Mouse (Mus musculus): ENCODE measurements at regions not wholly inside any gene's neighbourhood (a gene's known extent, or its start where the extent isn't known, plus 50 kb on each side); places are given as distances from the start of the nearest gene placed in this dataset.

DNA sequence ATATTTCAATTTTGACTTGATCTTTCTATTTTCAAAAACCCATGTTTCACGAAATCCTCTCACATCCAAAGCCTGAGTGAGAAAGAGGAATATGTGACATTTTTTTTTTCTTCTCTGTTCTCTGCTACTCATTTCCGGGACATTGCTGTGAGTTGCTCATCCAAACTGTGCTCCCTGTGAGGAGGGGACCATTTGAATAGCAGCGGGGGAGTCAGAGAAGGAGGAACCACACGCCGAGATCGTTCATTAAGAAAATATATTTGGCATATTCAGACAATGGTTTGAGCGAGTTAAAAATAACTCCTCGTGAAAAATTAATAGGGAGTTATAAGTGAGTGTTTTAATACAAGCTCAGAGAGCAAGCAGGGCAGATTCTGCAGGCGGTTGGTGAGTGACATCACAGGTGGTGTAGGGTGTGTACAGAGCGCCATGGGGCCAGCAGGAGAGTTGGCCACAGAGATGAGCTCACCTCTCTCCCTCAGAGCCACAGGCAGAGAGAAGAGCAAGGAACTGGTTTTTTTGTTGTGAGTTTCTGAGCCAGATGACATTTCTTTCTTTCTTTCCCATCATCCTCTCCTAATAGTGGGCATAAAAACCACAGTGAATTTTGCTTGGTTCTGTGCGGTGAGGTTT lies 54.4 kb upstream of the Calcoco1 start:
- TF ChIP-seq CTCF (IDR thresholded peaks at IDR 0.05; ENCODE audit: low read depth) (no peak), EP300 (IDR thresholded peaks at IDR 0.05; ENCODE audit: low read depth) (no peak)
